Mouse (Mus musculus): ENCODE measurements around the gene Ctsa. TPM values are rescaled to one million over a fixed set of nuclear protein-coding genes. Genes with fewer than 3 reads are reported as not detected.
"Not testable (repeated sequence)": the region's sequence is repeated elsewhere in the genome, so short reads cannot be mapped to it uniquely, and the experiment has no call there.

Gene Ctsa
- polyA plus RNA-seq, 1 experiment from 2014 or later: 171 TPM

GRCm38 (mm10) chr2:164792400-164793190 is 40.1 kb upstream of the Ctsa start:
- H3K4me2 ChIP-seq: no peak overlapping the region
- H3K4me3 ChIP-seq: no peak overlapping the region
- WGBS: 84% methylated on average over 12 of the region's 12 CpGs
- peaks cover 30% of the 10 kb centered on the region for H3K4me1 ChIP-seq
- H3K9me3 ChIP-seq: no peaks in the 10 kb centered on the region
- no peak for ATAC-seq (ENCODE audit: extremely low read depth, insufficient number of reproducible peaks, low FRiP score, low TSS enrichment)
- H3K9ac ChIP-seq: no peak overlapping the region
- H3K36me3 ChIP-seq: peaks cover 89% of the 10 kb centered on the region
- H3K27me3 ChIP-seq (replicated peaks): no peaks in the 10 kb centered on the region
- H3K27ac ChIP-seq (replicated peaks): peak overlapping the region; percentile 75

- H3K9ac ChIP-seq: peak overlapping the region; percentile 29; the same call in 1 of the 2 replicates
- peaks cover 24% of the 10 kb centered on the region for H3K4me1 ChIP-seq
- H3K4me2 ChIP-seq: no peak overlapping the region
- peaks cover 92% of the 10 kb centered on the region for H3K36me3 ChIP-seq
- H3K27ac ChIP-seq (replicated peaks): peak overlapping the region; percentile 75
- WGBS: 47% methylated on average over 3 of the region's 3 CpGs
- no peaks in the 10 kb centered on the region for H3K9me3 ChIP-seq
- no peak for ATAC-seq (ENCODE audit: extremely low read depth, insufficient number of reproducible peaks, low FRiP score, low TSS enrichment)
- H3K4me3 ChIP-seq: no peak overlapping the region
- no peaks in the 10 kb centered on the region for H3K27me3 ChIP-seq (replicated peaks)
Observed at GRCm38 (mm10) chr2:164793236-164793635, 39.4 kb upstream of the Ctsa start.

GRCm38 (mm10) chr2:164793772-164794171 is 38.9 kb upstream of the Ctsa start:
- ATAC-seq (ENCODE audit: extremely low read depth, insufficient number of reproducible peaks, low FRiP score, low TSS enrichment): no peak
- no peak overlapping the region for H3K4me3 ChIP-seq
- peak overlapping the region; percentile 57; the same call in 1 of the 2 replicates for H3K9ac ChIP-seq
- 90% methylated on average over 2 of the region's 2 CpGs for WGBS
- H3K27ac ChIP-seq (replicated peaks): peak overlapping the region; percentile 75
- H3K36me3 ChIP-seq: peaks cover 92% of the 10 kb centered on the region
- no peak overlapping the region for H3K4me2 ChIP-seq
- H3K4me1 ChIP-seq: peaks cover 19% of the 10 kb centered on the region
- H3K27me3 ChIP-seq (replicated peaks): no peaks in the 10 kb centered on the region
- no peaks in the 10 kb centered on the region for H3K9me3 ChIP-seq

GRCm38 (mm10) chr2:164794293-164794692 is 38.4 kb upstream of the Ctsa start:
- no peaks in the 10 kb centered on the region for H3K9me3 ChIP-seq
- H3K36me3 ChIP-seq: peaks cover 93% of the 10 kb centered on the region
- no peaks in the 10 kb centered on the region for H3K27me3 ChIP-seq (replicated peaks)
- no peak overlapping the region for H3K9ac ChIP-seq
- peaks cover 16% of the 10 kb centered on the region for H3K4me1 ChIP-seq
- H3K27ac ChIP-seq (replicated peaks): peak overlapping the region; percentile 75
- no peak overlapping the region for H3K4me2 ChIP-seq
- ATAC-seq (ENCODE audit: extremely low read depth, insufficient number of reproducible peaks, low FRiP score, low TSS enrichment): no peak
- 29% methylated on average over 5 of the region's 5 CpGs for WGBS
- H3K4me3 ChIP-seq: no peak overlapping the region

GRCm38 (mm10) chr2:164795868-164796267 is 36.8 kb upstream of the Ctsa start:
- Histone ChIP-seq H3K4me1 (peaks cover 16% of the 10 kb centered on the region), H3K4me3 (no peak overlapping the region), H3K27me3 (replicated peaks) (no peaks in the 10 kb centered on the region), H3K9ac (no peak overlapping the region), H3K27ac (replicated peaks) (no peak overlapping the region), H3K36me3 (peaks cover 92% of the 10 kb centered on the region), H3K9me3 (no peaks in the 10 kb centered on the region), H3K4me2 (no peak overlapping the region)
- ATAC-seq (ENCODE audit: extremely low read depth, insufficient number of reproducible peaks, low FRiP score, low TSS enrichment): no peak
- WGBS: 76% methylated on average over 4 of the region's 4 CpGs

GRCm38 (mm10) chr2:164798554-164798953 is 34.1 kb upstream of the Ctsa start:
- H3K36me3 ChIP-seq: peaks cover 85% of the 10 kb centered on the region
- not testable (repeated sequence) for H3K9ac ChIP-seq; H3K27ac ChIP-seq (replicated peaks); H3K4me2 ChIP-seq; H3K4me3 ChIP-seq; H3K27me3 ChIP-seq (replicated peaks); H3K9me3 ChIP-seq; ATAC-seq (ENCODE audit: extremely low read depth, insufficient number of reproducible peaks, low FRiP score, low TSS enrichment)
- 76% methylated on average over 6 of the region's 6 CpGs for WGBS
- peaks cover 16% of the 10 kb centered on the region for H3K4me1 ChIP-seq

- H3K4me3 ChIP-seq: no peak overlapping the region
- H3K36me3 ChIP-seq: peaks cover 70% of the 10 kb centered on the region
- no peak overlapping the region for H3K4me2 ChIP-seq
- 86% methylated on average over 13 of the region's 13 CpGs for WGBS
- no peaks in the 10 kb centered on the region for H3K27me3 ChIP-seq (replicated peaks)
- H3K9ac ChIP-seq: no peak overlapping the region
- peaks cover 18% of the 10 kb centered on the region for H3K4me1 ChIP-seq
- H3K9me3 ChIP-seq: no peaks in the 10 kb centered on the region
- ATAC-seq (ENCODE audit: extremely low read depth, insufficient number of reproducible peaks, low FRiP score, low TSS enrichment): no peak
- H3K27ac ChIP-seq (replicated peaks): no peak overlapping the region
Observed at GRCm38 (mm10) chr2:164800252-164801004, 32.2 kb upstream of the Ctsa start.

GRCm38 (mm10) chr2:164803201-164803920 is 29.3 kb upstream of the Ctsa start:
- Histone ChIP-seq H3K27ac (replicated peaks) (0 out of 2 replicates have a peak overlapping the region, but pooled peaks have one; percentile 84), H3K36me3 (peaks cover 43% of the 10 kb centered on the region)
- 90% methylated on average over 16 of the region's 16 CpGs for WGBS

GRCm38 (mm10) chr2:164803921-164804313 is 28.8 kb upstream of the Ctsa start:
- Histone ChIP-seq H3K4me2 (peak overlapping the region; percentile 79), H3K36me3 (peaks cover 43% of the 10 kb centered on the region), H3K9me3 (no peaks in the 10 kb centered on the region), H3K4me1 (peaks cover 33% of the 10 kb centered on the region), H3K27ac (replicated peaks) (peak overlapping the region; percentile 84), H3K4me3 (peak overlapping the region; percentile 80), H3K27me3 (replicated peaks) (no peaks in the 10 kb centered on the region), H3K9ac (peak overlapping the region; percentile 93)
- no peak for ATAC-seq (ENCODE audit: extremely low read depth, insufficient number of reproducible peaks, low FRiP score, low TSS enrichment)
- WGBS: 50% methylated on average over 1 of the region's 1 CpGs

More at GRCm38 (mm10) chr2:164803201-164803920, 29.3 kb upstream of the Ctsa start:
- Histone ChIP-seq H3K27me3 (replicated peaks) (no peaks in the 10 kb centered on the region), H3K4me1 (peaks cover 33% of the 10 kb centered on the region), H3K4me2 (peak overlapping the region; percentile 79), H3K9ac (peak overlapping the region; percentile 93), H3K4me3 (peak overlapping the region; percentile 80), H3K9me3 (no peaks in the 10 kb centered on the region)
- ATAC-seq (ENCODE audit: extremely low read depth, insufficient number of reproducible peaks, low FRiP score, low TSS enrichment): no peak

GRCm38 (mm10) chr2:164804533-164805331 is 27.9 kb upstream of the Ctsa start, which contains the start of the genes Acot8 and Zswim3:
Gene Acot8 (minus strand): TSS chr2:164804882.
Gene Zswim3 (plus strand): TSS chr2:164805098.
- peak within 1 kb of the TSS; percentile 80 for H3K4me3 ChIP-seq
- H3K9ac ChIP-seq: peak within 1 kb of the TSS; percentile 93
- H3K27me3 ChIP-seq (replicated peaks): no peaks in the 10 kb centered on the region
- peak within 1 kb of the TSS; percentile 84 for H3K27ac ChIP-seq (replicated peaks)
- peaks cover 39% of the 10 kb centered on the region for H3K36me3 ChIP-seq
- WGBS: under 1% methylated on average over 47 of the region's 47 CpGs
- peaks cover 33% of the 10 kb centered on the region for H3K4me1 ChIP-seq
- H3K4me2 ChIP-seq: peak within 1 kb of the TSS; percentile 85
- ATAC-seq (ENCODE audit: extremely low read depth, insufficient number of reproducible peaks, low FRiP score, low TSS enrichment): peak; percentile 95
- H3K9me3 ChIP-seq: no peaks in the 10 kb centered on the region
